Mouse (Mus musculus) kidney, adult 2 months (tissue): ENCODE data around the gene Ahr. TPM values are rescaled to one million over a fixed set of nuclear protein-coding genes. Genes with fewer than 3 reads are reported as not detected.

Source experiments
- DNase-seq: peaks from one replicate; pipeline ENCODE4 v3.0.0; 2021
- H3K27ac ChIP-seq: fragments of 200-500 bp; 2 replicates; pipeline ENCODE4 v1.5.1; 2012; ENCODE audit warnings: low read depth, low read length, control low read depth, inconsistent platforms; ENCODE audit not compliant: insufficient read depth
- H3K27me3 ChIP-seq: fragments of 200-500 bp; replicated peaks from 2 replicates; pipeline ENCODE4 v1.6.1; 2012; ENCODE audit warnings: mild to moderate bottlenecking, moderate library complexity, low read length, inconsistent platforms; ENCODE audit not compliant: control insufficient read depth, insufficient read depth
- H3K36me3 ChIP-seq: fragments of 200-500 bp; 2 replicates; pipeline ENCODE4 v1.6.1; 2012; ENCODE audit warnings: mild to moderate bottlenecking, moderate library complexity, low read length, inconsistent platforms; ENCODE audit not compliant: control insufficient read depth, insufficient read depth
- H3K4me1 ChIP-seq: fragments of 200-500 bp; 2 replicates; pipeline ENCODE4 v1.6.1; 2011; ENCODE audit warnings: low read length; ENCODE audit not compliant: control insufficient read depth, insufficient read depth
- H3K4me3 ChIP-seq: fragments of 200-500 bp; 2 replicates; pipeline ENCODE4 v1.5.1; 2011; ENCODE audit warnings: mild to moderate bottlenecking, low read depth, low read length, control low read depth; ENCODE audit not compliant: insufficient read depth
- CTCF ChIP-seq: fragments of 200-500 bp; conservative IDR thresholded peaks from 2 replicates; pipeline ENCODE4 v1.5.1; 2011; ENCODE audit warnings: low read depth, mild to moderate bottlenecking, control low read depth, low read length, moderate library complexity, mixed read lengths; ENCODE audit not compliant: insufficient read depth, insufficient read length
- POLR2A ChIP-seq: fragments of 200-500 bp; IDR thresholded peaks from one replicate; pipeline ENCODE4 v1.6.1; 2011; ENCODE audit warnings: low read depth, low read length, control low read depth
- WGBS: fragments of 180-500 bp; shearing (Covaris S2); methylation state at CpG from one replicate; pipeline ENCODE4 v1.1.7; 2018; 5-methylcytosine and 5-hydroxymethylcytosine counted together
- polyA plus RNA-seq: library from polyadenylated mRNA; depleted of rRNA; stranded (reverse); fragments of >200 nt; gene quantifications from 2 replicates; pipeline ENCODE4 v1.2.3, GENCODE M21; 2012

The Ahr gene
- polyA plus RNA-seq, 1 experiment = 3.2 TPM

GRCm38 (mm10) chr12:35532151-35532550 lies 2.7 kb downstream of the Ahr start:
- no peak overlapping the region for H3K27ac ChIP-seq
- H3K36me3 ChIP-seq = no peaks in the 10 kb centered on the region
- WGBS = 10% methylated on average over 5 of the region's 5 CpGs
- 0 out of 2 replicates have a peak, but pooled peaks cover 8% of the 10 kb centered on the region for H3K4me1 ChIP-seq
- no peaks in the 10 kb centered on the region for H3K27me3 ChIP-seq
- H3K4me3 ChIP-seq = no peak overlapping the region
- peak; percentile 75 for DNase-seq
- TF ChIP-seq CTCF (peak; percentile 23), POLR2A (no peak)

- TF ChIP-seq CTCF (no peak), POLR2A (no peak)
- 0 out of 2 replicates have a peak, but pooled peaks cover 8% of the 10 kb centered on the region for H3K4me1 ChIP-seq
Observed at GRCm38 (mm10) chr12:35530587-35530986, 4.3 kb downstream of the Ahr start.

GRCm38 (mm10) chr12:35527429-35527828 lies 7.4 kb downstream of the Ahr start:
- no peak for DNase-seq
- H3K27ac ChIP-seq = no peak overlapping the region
- 0 out of 2 replicates have a peak, but pooled peaks cover 5% of the 10 kb centered on the region for H3K4me1 ChIP-seq
- no peaks in the 10 kb centered on the region for H3K27me3 ChIP-seq
- no peak overlapping the region for H3K4me3 ChIP-seq
- TF ChIP-seq POLR2A = no peak
- TF ChIP-seq CTCF = no peak
- no peaks in the 10 kb centered on the region for H3K36me3 ChIP-seq
- whole genome bisulfite sequencing = 67% methylated on average over 6 of the region's 6 CpGs

More at GRCm38 (mm10) chr12:35530587-35530986, 4.3 kb downstream of the Ahr start:
- no peak for DNase-seq
- Histone ChIP-seq H3K36me3 (no peaks in the 10 kb centered on the region), H3K27ac (no peak overlapping the region), H3K27me3 (no peaks in the 10 kb centered on the region), H3K4me3 (no peak overlapping the region)

- Histone ChIP-seq H3K27ac (0 out of 2 replicates have a peak overlapping the region, but pooled peaks have one; percentile 3), H3K27me3 (no peaks in the 10 kb centered on the region), H3K36me3 (no peaks in the 10 kb centered on the region), H3K4me1 (0 out of 2 replicates have a peak, but pooled peaks cover 3% of the 10 kb centered on the region), H3K4me3 (no peak overlapping the region)
- TF ChIP-seq POLR2A (no peak), CTCF (no peak)
- DNase-seq = peak; percentile 56
- 82% methylated on average over 9 of the region's 9 CpGs for WGBS
Observed at GRCm38 (mm10) chr12:35522585-35523103, 12.2 kb downstream of the Ahr start.

- no peak for DNase-seq
- TF ChIP-seq POLR2A (no peak), CTCF (no peak)
- no peak overlapping the region for H3K27ac ChIP-seq
- no peaks in the 10 kb centered on the region for H3K4me1 ChIP-seq
- 60% methylated on average over 3 of the region's 3 CpGs for WGBS
- H3K27me3 ChIP-seq = no peaks in the 10 kb centered on the region
- H3K4me3 ChIP-seq = no peak overlapping the region
- H3K36me3 ChIP-seq = no peaks in the 10 kb centered on the region; the same call in 1 of the 2 replicates
Observed at GRCm38 (mm10) chr12:35515621-35516020, 19.2 kb downstream of the Ahr start.

- DNase-seq = no peak
- WGBS = 64% methylated on average over 2 of the region's 2 CpGs
Observed at GRCm38 (mm10) chr12:35514671-35515070, 20.2 kb downstream of the Ahr start.

GRCm38 (mm10) chr12:35510711-35511110 lies 24.1 kb downstream of the Ahr start:
- peaks cover 1% of the 10 kb centered on the region for H3K36me3 ChIP-seq
- no peaks in the 10 kb centered on the region for H3K27me3 ChIP-seq
- DNase-seq = no peak
- TF ChIP-seq POLR2A = no peak
- no peak for TF ChIP-seq CTCF
- no peaks in the 10 kb centered on the region for H3K4me1 ChIP-seq
- 94% methylated on average over 5 of the region's 5 CpGs for WGBS
- no peak overlapping the region for H3K4me3 ChIP-seq
- no peak overlapping the region for H3K27ac ChIP-seq

More at GRCm38 (mm10) chr12:35514671-35515070, 20.2 kb downstream of the Ahr start:
- Histone ChIP-seq H3K4me3 (no peak overlapping the region), H3K36me3 (no peaks in the 10 kb centered on the region; the same call in none of the 2 replicates), H3K4me1 (no peaks in the 10 kb centered on the region), H3K27me3 (no peaks in the 10 kb centered on the region), H3K27ac (no peak overlapping the region)
- TF ChIP-seq POLR2A (no peak), CTCF (no peak)

- H3K4me3 ChIP-seq = no peak overlapping the region
- 97% methylated on average over 2 of the region's 2 CpGs for WGBS
- DNase-seq = no peak
- no peaks in the 10 kb centered on the region for H3K4me1 ChIP-seq
- peaks cover 1% of the 10 kb centered on the region for H3K36me3 ChIP-seq
- TF ChIP-seq POLR2A (no peak), CTCF (no peak)
- no peaks in the 10 kb centered on the region for H3K27me3 ChIP-seq
- no peak overlapping the region for H3K27ac ChIP-seq
Observed at GRCm38 (mm10) chr12:35506383-35506782, 28.5 kb downstream of the Ahr start.
